Mouse (Mus musculus): ENCODE measurements around the gene P2rx3. TPM values are rescaled to one million over a fixed set of nuclear protein-coding genes. Genes with fewer than 3 reads are reported as not detected.

The P2rx3 gene
- total and polyA plus RNA-seq, 3 experiments = 0.05 to 0.60 TPM; not detected in 1

- Histone ChIP-seq H3K27me3 (ENCODE audit: insufficient read depth, low read length) (no peaks in the 10 kb centered on the region), H3K36me3 (replicated peaks) (peaks cover 35% of the 10 kb centered on the region), H3K9me3 (replicated peaks) (no peaks in the 10 kb centered on the region), H3K4me3 (ENCODE audit: low read depth, low read length) (no peak overlapping the region), H3K4me1 (ENCODE audit: insufficient read depth, low read depth, low read length) (peaks cover 11% of the 10 kb centered on the region)
- ATAC-seq (ENCODE audit: extremely low read depth, insufficient number of reproducible peaks, low FRiP score, poor library complexity, severe bottlenecking) (no peak), DNase-seq (ENCODE audit: low spot score) (no peak)
- no peak for TF ChIP-seq CTCF (IDR thresholded peaks at IDR 0.05; ENCODE audit: low read depth, low read length)
- TF ChIP-seq POLR2AphosphoS5 (IDR thresholded peaks at IDR 0.05; ENCODE audit: insufficient replicate concordance, low read depth, low read length) = no peak
- TF ChIP-seq GATA1 (IDR thresholded peaks at IDR 0.05; ENCODE audit: borderline replicate concordance, low read length) = no peak
- no peak for TF ChIP-seq GATA2 (IDR thresholded peaks at IDR 0.05; ENCODE audit: borderline replicate concordance, low read depth, low read length)
- TF ChIP-seq TAL1 (conservative IDR thresholded peaks at IDR 0.05; ENCODE audit: low read depth, low read length) = no peak
Observed at GRCm38 (mm10) chr2:84961901-84962300, 75.4 kb downstream of the P2rx3 start.

- H3K4me1 ChIP-seq (ENCODE audit: insufficient read depth, low read depth, low read length) = peaks cover 11% of the 10 kb centered on the region
- H3K9me3 ChIP-seq (replicated peaks) = no peaks in the 10 kb centered on the region
- no peaks in the 10 kb centered on the region for H3K27me3 ChIP-seq (ENCODE audit: insufficient read depth, low read length)
- no peak for DNase-seq (ENCODE audit: low spot score)
- no peak for ATAC-seq (ENCODE audit: extremely low read depth, insufficient number of reproducible peaks, low FRiP score, poor library complexity, severe bottlenecking)
- peaks cover 41% of the 10 kb centered on the region for H3K36me3 ChIP-seq (replicated peaks)
- no peak for TF ChIP-seq CTCF (IDR thresholded peaks at IDR 0.05; ENCODE audit: low read depth, low read length)
- no peak for TF ChIP-seq GATA2 (IDR thresholded peaks at IDR 0.05; ENCODE audit: borderline replicate concordance, low read depth, low read length)
- TF ChIP-seq GATA1 (IDR thresholded peaks at IDR 0.05; ENCODE audit: borderline replicate concordance, low read length) = no peak
- no peak for TF ChIP-seq POLR2AphosphoS5 (IDR thresholded peaks at IDR 0.05; ENCODE audit: insufficient replicate concordance, low read depth, low read length)
- no peak for TF ChIP-seq TAL1 (conservative IDR thresholded peaks at IDR 0.05; ENCODE audit: low read depth, low read length)
- H3K4me3 ChIP-seq (ENCODE audit: low read depth, low read length) = no peak overlapping the region
Observed at GRCm38 (mm10) chr2:84961300-84961699, 76.0 kb downstream of the P2rx3 start.

GRCm38 (mm10) chr2:84958588-84959264 is 78.5 kb downstream of the P2rx3 start:
- no peak overlapping the region for H3K4me3 ChIP-seq (ENCODE audit: low read depth, low read length)
- no peaks in the 10 kb centered on the region for H3K9me3 ChIP-seq (replicated peaks)
- peaks cover 25% of the 10 kb centered on the region for H3K4me1 ChIP-seq (ENCODE audit: insufficient read depth, low read depth, low read length)
- TF ChIP-seq GATA2 (IDR thresholded peaks at IDR 0.05; ENCODE audit: borderline replicate concordance, low read depth, low read length) = no peak
- TF ChIP-seq GATA1 (IDR thresholded peaks at IDR 0.05; ENCODE audit: borderline replicate concordance, low read length) = no peak
- no peak for TF ChIP-seq CTCF (IDR thresholded peaks at IDR 0.05; ENCODE audit: low read depth, low read length)
- TF ChIP-seq TAL1 (conservative IDR thresholded peaks at IDR 0.05; ENCODE audit: low read depth, low read length) = no peak
- no peak for TF ChIP-seq POLR2AphosphoS5 (IDR thresholded peaks at IDR 0.05; ENCODE audit: insufficient replicate concordance, low read depth, low read length)
- H3K27me3 ChIP-seq (ENCODE audit: insufficient read depth, low read length) = no peaks in the 10 kb centered on the region
- DNase-seq (ENCODE audit: low spot score) (no peak), ATAC-seq (ENCODE audit: extremely low read depth, insufficient number of reproducible peaks, low FRiP score, poor library complexity, severe bottlenecking) (peak; percentile 30; the same call in 1 of the 2 replicates)
- peaks cover 61% of the 10 kb centered on the region for H3K36me3 ChIP-seq (replicated peaks)

DNA sequence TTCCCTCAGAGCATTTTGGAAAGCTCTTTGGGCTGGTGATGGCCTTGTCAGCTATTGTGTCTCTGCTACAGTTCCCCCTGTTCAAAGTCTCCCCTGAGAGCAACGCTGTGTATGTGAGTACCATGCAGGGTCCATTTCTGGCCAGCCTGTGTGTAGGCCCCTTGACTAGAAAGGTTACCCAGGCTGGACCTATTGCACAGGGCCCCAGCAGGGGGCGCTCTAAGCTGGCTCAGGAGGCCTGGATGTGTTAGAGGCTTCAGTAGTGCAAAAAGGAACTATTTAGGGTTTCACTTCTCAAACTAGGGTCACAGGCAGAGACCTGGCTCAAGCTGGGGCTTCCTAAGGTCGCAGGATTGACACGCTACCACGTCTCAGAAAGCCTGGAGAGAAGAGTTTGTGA is 81.0 kb downstream of the P2rx3 start:
- TF ChIP-seq CTCF (IDR thresholded peaks at IDR 0.05; ENCODE audit: low read depth, low read length) (peak; percentile 90), TAL1 (conservative IDR thresholded peaks at IDR 0.05; ENCODE audit: low read depth, low read length) (no peak)
- DNase-seq (ENCODE audit: low spot score) = peak; percentile 45
- H3K4me3 ChIP-seq (ENCODE audit: low read depth, low read length) = no peak overlapping the region
- peaks cover 81% of the 10 kb centered on the region for H3K36me3 ChIP-seq (replicated peaks)
- peaks cover 31% of the 10 kb centered on the region for H3K4me1 ChIP-seq (ENCODE audit: insufficient read depth, low read depth, low read length)
- peak; percentile 50; the same call in 1 of the 2 replicates for ATAC-seq (ENCODE audit: extremely low read depth, insufficient number of reproducible peaks, low FRiP score, poor library complexity, severe bottlenecking)
- no peaks in the 10 kb centered on the region for H3K9me3 ChIP-seq (replicated peaks)
- no peaks in the 10 kb centered on the region for H3K27me3 ChIP-seq (ENCODE audit: insufficient read depth, low read length)

DNA sequence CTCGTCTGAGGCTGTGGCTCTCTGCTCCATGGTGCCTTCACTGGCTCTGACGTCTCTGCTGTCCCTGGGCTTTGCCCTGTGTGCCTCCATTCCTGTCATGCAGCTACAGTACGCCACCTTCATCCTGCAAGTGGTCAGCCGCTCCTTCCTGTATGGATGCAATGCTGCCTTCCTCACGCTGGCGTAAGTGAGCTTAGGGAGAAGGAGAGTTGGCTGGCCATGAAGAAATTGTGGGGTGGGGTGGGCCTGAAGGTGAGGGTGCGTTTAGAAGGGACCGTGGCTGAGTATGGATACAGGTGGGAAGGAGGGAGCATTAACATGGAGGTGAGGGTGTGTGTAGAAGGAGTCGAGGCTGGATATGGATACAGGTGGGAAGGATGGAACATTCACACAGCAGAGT is 81.8 kb downstream of the P2rx3 start:
- DNase-seq (ENCODE audit: low spot score) = no peak
- H3K36me3 ChIP-seq (replicated peaks) = peaks cover 89% of the 10 kb centered on the region

GRCm38 (mm10) chr2:84952693-84953092 is 84.6 kb downstream of the P2rx3 start:
- H3K9me3 ChIP-seq (replicated peaks) = no peaks in the 10 kb centered on the region
- DNase-seq (ENCODE audit: low spot score) = no peak
- no peaks in the 10 kb centered on the region for H3K27me3 ChIP-seq (ENCODE audit: insufficient read depth, low read length)
- ATAC-seq (ENCODE audit: extremely low read depth, insufficient number of reproducible peaks, low FRiP score, poor library complexity, severe bottlenecking) = no peak
- peaks cover 93% of the 10 kb centered on the region for H3K36me3 ChIP-seq (replicated peaks)
- no peak overlapping the region for H3K4me3 ChIP-seq (ENCODE audit: low read depth, low read length)
- TF ChIP-seq CTCF (IDR thresholded peaks at IDR 0.05; ENCODE audit: low read depth, low read length) (no peak), POLR2AphosphoS5 (IDR thresholded peaks at IDR 0.05; ENCODE audit: insufficient replicate concordance, low read depth, low read length) (no peak), TAL1 (conservative IDR thresholded peaks at IDR 0.05; ENCODE audit: low read depth, low read length) (no peak), GATA1 (IDR thresholded peaks at IDR 0.05; ENCODE audit: borderline replicate concordance, low read length) (no peak), GATA2 (IDR thresholded peaks at IDR 0.05; ENCODE audit: borderline replicate concordance, low read depth, low read length) (no peak)
- H3K4me1 ChIP-seq (ENCODE audit: insufficient read depth, low read depth, low read length) = peaks cover 32% of the 10 kb centered on the region

More for the DNA sequence above, 81.8 kb downstream of the P2rx3 start:
- no peaks in the 10 kb centered on the region for H3K27me3 ChIP-seq (ENCODE audit: insufficient read depth, low read length)
- peaks cover 31% of the 10 kb centered on the region for H3K4me1 ChIP-seq (ENCODE audit: insufficient read depth, low read depth, low read length)
- no peak for TF ChIP-seq GATA1 (IDR thresholded peaks at IDR 0.05; ENCODE audit: borderline replicate concordance, low read length)
- H3K4me3 ChIP-seq (ENCODE audit: low read depth, low read length) = no peak overlapping the region
- H3K9me3 ChIP-seq (replicated peaks) = no peaks in the 10 kb centered on the region
- ATAC-seq (ENCODE audit: extremely low read depth, insufficient number of reproducible peaks, low FRiP score, poor library complexity, severe bottlenecking) = no peak
